ENCODE assay signal across 8 mouse cellular contexts in the genomic region with DNA sequence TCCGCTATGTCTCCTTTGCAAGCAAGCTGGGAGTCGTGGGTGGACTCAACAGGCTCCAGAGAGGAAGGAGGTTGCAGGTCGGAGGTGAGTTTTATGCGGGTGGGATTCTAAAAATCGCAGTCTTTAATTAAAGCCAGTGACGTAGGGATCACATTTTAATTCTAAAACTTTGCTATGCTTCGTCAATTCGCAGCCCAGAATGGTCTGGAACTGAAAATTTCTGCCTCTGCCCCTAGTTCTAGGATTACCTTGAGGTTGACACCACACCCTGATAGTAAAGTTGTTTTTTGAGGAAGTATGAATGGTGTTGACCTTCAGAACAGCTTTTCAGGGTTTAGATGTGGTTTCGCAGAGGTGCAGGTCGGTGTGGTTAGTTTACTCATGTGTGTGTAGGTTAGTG. TPM values are rescaled to one million over a fixed set of nuclear protein-coding genes. Genes with fewer than 3 reads are reported as not detected.
DNase-seq lines count a peak whose midpoint lies in the region; ATAC-seq and TF ChIP-seq lines count a peak whose summit lies in the region.

No protein-coding gene starts in this region.

- no peaks in the 10 kb centered on the region for H3K36me3 ChIP-seq in kidney, adult 2 months (ENCODE audit: control insufficient read depth, insufficient read depth, low read length)
- H3K36me3 ChIP-seq in hindbrain, embryonic 12.5 days, result no peaks in the 10 kb centered on the region
- H3K36me3 ChIP-seq in megakaryocyte, embryonic 14.5 days (replicated peaks; ENCODE audit: low read length), result peaks cover 27% of the 10 kb centered on the region

- H3K4me1 ChIP-seq in kidney, adult 2 months (ENCODE audit: control insufficient read depth, insufficient read depth, low read length), result peaks cover 28% of the 10 kb centered on the region
- peaks cover 16% of the 10 kb centered on the region for H3K4me1 ChIP-seq in hindbrain, embryonic 12.5 days
- peaks cover 55% of the 10 kb centered on the region for H3K4me1 ChIP-seq in megakaryocyte, embryonic 14.5 days

- no peaks in the 10 kb centered on the region for H3K27me3 ChIP-seq in kidney, adult 2 months (replicated peaks; ENCODE audit: control insufficient read depth, insufficient read depth, low read length)
- H3K27me3 ChIP-seq in hindbrain, embryonic 12.5 days, result no peaks in the 10 kb centered on the region
- no peaks in the 10 kb centered on the region for H3K27me3 ChIP-seq in megakaryocyte, embryonic 14.5 days (replicated peaks)

- peak overlapping the region; percentile 78 for H3K4me2 ChIP-seq in hindbrain, embryonic 12.5 days (replicated peaks)

- no peaks in the 10 kb centered on the region for H3K9me3 ChIP-seq in hindbrain, embryonic 12.5 days (replicated peaks)
- no peaks in the 10 kb centered on the region for H3K9me3 ChIP-seq in megakaryocyte, embryonic 14.5 days

- no peak for TF ChIP-seq CTCF in kidney, adult 2 months (conservative IDR thresholded peaks at IDR 0.05; ENCODE audit: insufficient read depth, insufficient read length, low read depth, low read length)

- TF ChIP-seq POLR2A in kidney, adult 2 months (IDR thresholded peaks at IDR 0.05; ENCODE audit: low read depth, low read length), result no peak

- peak overlapping the region; percentile 99 for H3K9ac ChIP-seq in hindbrain, embryonic 12.5 days

- H3K27ac ChIP-seq in kidney, adult 2 months (ENCODE audit: insufficient read depth, low read depth, low read length), result peak overlapping the region; percentile 82
- H3K27ac ChIP-seq in hindbrain, embryonic 12.5 days, result 0 out of 2 replicates have a peak overlapping the region, but pooled peaks have one; percentile 96

- peak overlapping the region; percentile 96 for H3K4me3 ChIP-seq in kidney, adult 2 months (ENCODE audit: insufficient read depth, low read depth, low read length)
- peak overlapping the region; percentile 97 for H3K4me3 ChIP-seq in hindbrain, embryonic 12.5 days
- H3K4me3 ChIP-seq in megakaryocyte, embryonic 14.5 days (replicated peaks), result peak overlapping the region; percentile 93

- 7% methylated on average over 10 of the region's 10 CpGs for WGBS in kidney, adult 2 months
- 52% methylated on average over 10 of the region's 10 CpGs for WGBS in hindbrain, embryonic 12.5 days

- ATAC-seq in hindbrain, embryonic 12.5 days (ENCODE audit: low FRiP score), result no peak

- peak; percentile 29 for DNase-seq in kidney, adult 2 months
- DNase-seq in kidney, postnatal 25 days, result no peak
- peak; percentile 83 for DNase-seq in MEL-GATA-1-ER (ENCODE audit: extremely low read depth, low read depth)
- DNase-seq in urinary bladder, postnatal 4 days (ENCODE audit: low spot score in 2 of 2), result no peak
- DNase-seq in Muller cell, postnatal 12 days (ENCODE audit: inconsistent ontology term), result no peak
- no peak for DNase-seq in adrenal gland, postnatal 4 days (ENCODE audit: low spot score in 2 of 2)

RNA-seq across cellular contexts. Expression of gene Add1, which starts 1.3 kb away (rescaled TPM):
- 129 and 135 TPM in 2 replicates for polyA plus RNA-seq in kidney, adult 2 months (2012; rRNA removed)
- polyA plus RNA-seq in hindbrain, embryonic 12.5 days (2016; fragmentation: Nextera tagmentation; extraction: Ambion mirVana), result 223 and 226 TPM in 2 replicates
- polyA plus RNA-seq in megakaryocyte, embryonic 14.5 days (2012; ENCODE audit: insufficient read depth, low replicate concordance), result 255 and 447 TPM in 2 replicates
- total RNA-seq in adrenal gland, postnatal 4 days (2021), result 100 to 1,000 TPM; 215 to 240 TPM

RNA-seq across cellular contexts. Expression of gene Sh3bp2, which starts 49.1 kb away (rescaled TPM):
- 8.1 and 8.6 TPM in 2 replicates for polyA plus RNA-seq in kidney, adult 2 months (2012; rRNA removed)
- polyA plus RNA-seq in hindbrain, embryonic 12.5 days (2016; fragmentation: Nextera tagmentation; extraction: Ambion mirVana), result 17.5 and 17.8 TPM in 2 replicates
- polyA plus RNA-seq in megakaryocyte, embryonic 14.5 days (2012; ENCODE audit: insufficient read depth, low replicate concordance), result 8.6 and 17.1 TPM in 2 replicates
- total RNA-seq in adrenal gland, postnatal 4 days (2021), result 10 to 100 TPM; 10.7 to 14.5 TPM

Comparison
In these comparisons a context has a peak if more than half of its experiments do, and no peak if none do; other contexts are left out.
1. DNase-seq: peak in kidney, adult 2 months (single experiment) and MEL-GATA-1-ER (single experiment); none in kidney, postnatal 25 days (0 of 2), urinary bladder, postnatal 4 days (0 of 2), Muller cell, postnatal 12 days (single experiment) and adrenal gland, postnatal 4 days (0 of 2).
2. Peak in every context shown above with its lines, with median percentiles within 50 percentile points of each other: H3K4me3 ChIP-seq.